Mouse (Mus musculus) ES-Bruce4 (cell line): ENCODE measurements around the gene Lekr1.

Source experiments
- CTCF ChIP-seq: IDR thresholded peaks from one replicate; pipeline ENCODE4 v1.8.1; 2011; ENCODE audit warnings: low read depth, low read length
- EP300 ChIP-seq: IDR thresholded peaks from 2 replicates; pipeline ENCODE4 v1.6.1; 2011; ENCODE audit warnings: low read depth, low read length; ENCODE audit not compliant: insufficient read depth
- POLR2A ChIP-seq: IDR thresholded peaks from one replicate; pipeline ENCODE4 v1.8.1; 2011; ENCODE audit warnings: low read length; ENCODE audit not compliant: insufficient read depth

DNA sequence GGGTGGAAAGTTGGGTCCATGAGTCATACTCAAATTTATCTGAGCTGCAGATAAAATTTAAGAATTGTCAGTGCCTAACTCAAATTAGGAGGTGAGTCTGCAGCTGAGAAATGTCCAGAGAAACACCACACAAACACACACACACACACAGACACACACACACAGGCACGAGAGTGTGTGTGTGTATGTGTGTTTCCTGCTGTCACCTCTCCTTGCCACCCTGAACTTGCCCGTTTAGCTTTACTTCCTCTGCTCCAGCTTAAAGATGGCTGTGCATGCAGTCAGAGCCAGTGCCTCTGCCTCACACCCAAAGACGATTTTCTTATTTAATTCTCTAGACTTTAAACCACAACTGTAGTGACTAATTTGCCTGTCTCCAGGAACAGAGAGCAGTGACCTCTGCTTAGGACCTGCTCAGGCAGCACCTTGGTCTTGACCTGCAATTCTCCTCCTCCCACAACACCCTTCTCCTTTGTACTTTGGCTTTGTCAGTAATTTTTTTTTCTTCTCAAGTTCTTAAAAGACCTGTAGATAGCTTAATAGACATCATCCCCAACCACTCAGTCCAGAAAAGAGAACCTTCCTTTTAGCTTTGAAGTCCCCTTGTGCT is 124.2 kb downstream of the Lekr1 start:
- no peak for TF ChIP-seq POLR2A
- TF ChIP-seq CTCF, result no peak
- TF ChIP-seq EP300, result no peak
